Mouse (Mus musculus): ENCODE measurements at regions not wholly inside any gene's neighbourhood (a gene's known extent, or its start where the extent isn't known, plus 50 kb on each side); places are given as distances from the start of the nearest gene placed in this dataset.

DNA sequence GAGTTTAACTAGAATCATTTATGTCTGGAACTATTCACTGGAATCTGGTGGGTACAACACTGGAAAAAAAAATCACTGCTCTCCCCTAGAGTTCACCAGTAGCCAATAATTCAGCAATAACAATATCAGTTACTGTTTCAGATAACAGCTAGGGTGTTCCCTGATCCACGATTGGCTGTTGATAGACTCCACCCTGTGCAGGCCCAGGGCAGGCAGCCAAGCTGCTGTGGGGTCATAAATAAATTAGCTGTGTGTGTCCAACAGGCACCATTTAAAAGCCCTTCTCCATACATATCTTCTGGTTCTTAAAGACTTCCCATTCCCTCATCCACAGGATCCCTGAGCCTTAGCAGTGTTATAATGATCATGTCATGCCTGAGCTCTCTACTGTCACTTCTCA, 83.4 kb upstream of the Tas2r134 start:
- Histone ChIP-seq H3K79me2 (ENCODE audit: control insufficient read depth, insufficient read depth, low read length) (no peaks in the 10 kb centered on the region), H3K27ac (replicated peaks; ENCODE audit: insufficient read depth, low read depth, low read length) (no peak overlapping the region), H3K9ac (ENCODE audit: low read depth, low read length) (no peak overlapping the region), H3K36me3 (ENCODE audit: control insufficient read depth, insufficient read depth, low read length) (no peaks in the 10 kb centered on the region), H3K27me3 (ENCODE audit: control insufficient read depth, insufficient read depth, low read length) (no peaks in the 10 kb centered on the region), H3K4me1 (ENCODE audit: control insufficient read depth, insufficient read depth, low read length) (no peaks in the 10 kb centered on the region), H3K4me3 (ENCODE audit: insufficient read depth, low read depth, low read length) (no peak overlapping the region)
- DNase-seq (ENCODE audit: extremely low read depth, low read depth, low spot score) = no peak
- WGBS = 73% methylated on average over 1 of the region's 1 CpGs
- TF ChIP-seq CTCF (IDR thresholded peaks at IDR 0.05; ENCODE audit: low read depth, low read length) (no peak), POLR2A (IDR thresholded peaks at IDR 0.05; ENCODE audit: extremely low read depth, insufficient read depth, low read length) (no peak)

DNA sequence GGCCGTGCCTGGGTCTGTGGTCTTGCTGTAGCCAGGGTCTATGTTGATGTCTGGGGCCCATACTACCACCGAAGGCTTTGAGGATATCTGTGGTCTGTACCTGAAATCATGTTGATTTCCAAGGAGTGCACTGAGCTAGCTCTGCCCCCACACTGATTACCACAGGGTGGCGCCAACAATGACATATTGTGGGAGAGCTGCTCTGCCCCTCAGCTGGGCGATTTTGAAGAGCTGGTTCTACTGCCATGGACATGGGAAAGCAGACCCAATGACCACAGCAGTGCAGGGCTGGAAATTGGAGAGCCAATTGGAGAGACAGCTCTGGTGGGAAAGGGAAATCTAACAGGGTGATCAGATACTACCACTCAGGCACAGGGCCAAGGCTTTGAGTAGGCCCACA, 85.0 kb upstream of the Tas2r134 start:
- H3K9ac ChIP-seq (ENCODE audit: low read depth, low read length) = no peak overlapping the region
- H3K27ac ChIP-seq (replicated peaks; ENCODE audit: insufficient read depth, low read depth, low read length) = no peak overlapping the region
- no peaks in the 10 kb centered on the region for H3K4me1 ChIP-seq (ENCODE audit: control insufficient read depth, insufficient read depth, low read length)
- WGBS = 84% methylated on average over 4 of the region's 4 CpGs
- H3K79me2 ChIP-seq (ENCODE audit: control insufficient read depth, insufficient read depth, low read length) = no peaks in the 10 kb centered on the region
- TF ChIP-seq CTCF (IDR thresholded peaks at IDR 0.05; ENCODE audit: low read depth, low read length) (peak; percentile 38), POLR2A (IDR thresholded peaks at IDR 0.05; ENCODE audit: extremely low read depth, insufficient read depth, low read length) (no peak)
- H3K27me3 ChIP-seq (ENCODE audit: control insufficient read depth, insufficient read depth, low read length) = no peaks in the 10 kb centered on the region
- no peaks in the 10 kb centered on the region for H3K36me3 ChIP-seq (ENCODE audit: control insufficient read depth, insufficient read depth, low read length)
- H3K4me3 ChIP-seq (ENCODE audit: insufficient read depth, low read depth, low read length) = no peak overlapping the region
- DNase-seq (ENCODE audit: extremely low read depth, low read depth, low spot score) = peak; percentile 3

DNA sequence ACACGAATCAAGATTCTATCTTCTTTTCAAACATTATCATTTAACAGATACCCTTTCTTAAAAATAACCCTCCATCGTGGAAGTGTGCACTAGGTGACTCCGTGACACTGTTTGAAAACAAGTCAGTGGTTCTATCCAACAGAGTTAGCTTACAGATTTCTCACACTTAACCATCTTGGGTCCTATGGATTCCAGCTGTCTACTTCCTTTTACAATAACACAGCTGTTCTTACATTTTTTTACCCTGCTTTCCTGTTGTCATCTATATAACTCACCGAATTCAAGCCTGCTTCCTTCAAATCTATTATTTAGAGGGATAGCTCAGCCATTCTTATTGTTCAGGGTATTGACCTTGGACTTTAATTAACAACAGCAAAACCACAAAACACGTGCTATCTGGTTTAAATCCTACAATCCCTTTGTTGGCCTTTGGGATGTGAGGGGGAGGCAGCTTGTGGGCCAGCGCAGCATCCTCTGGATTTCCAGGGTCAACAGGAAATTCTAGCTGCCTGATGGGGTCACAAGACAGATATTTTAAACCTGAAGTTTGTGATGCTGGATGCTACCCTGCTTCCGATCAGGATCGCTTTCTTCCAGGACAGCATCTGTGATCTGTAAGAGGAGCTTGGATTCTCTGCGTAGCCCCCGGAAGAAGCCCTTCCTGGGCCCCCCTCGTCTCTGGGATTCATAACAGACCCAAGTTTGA, 94.4 kb upstream of the Tas2r134 start:
- Histone ChIP-seq H3K27ac (replicated peaks; ENCODE audit: insufficient read depth, low read depth, low read length) (no peak overlapping the region), H3K79me2 (ENCODE audit: control insufficient read depth, insufficient read depth, low read length) (no peaks in the 10 kb centered on the region), H3K9ac (ENCODE audit: low read depth, low read length) (no peak overlapping the region), H3K36me3 (ENCODE audit: control insufficient read depth, insufficient read depth, low read length) (no peaks in the 10 kb centered on the region), H3K4me3 (ENCODE audit: insufficient read depth, low read depth, low read length) (no peak overlapping the region), H3K4me1 (ENCODE audit: control insufficient read depth, insufficient read depth, low read length) (no peaks in the 10 kb centered on the region), H3K27me3 (ENCODE audit: control insufficient read depth, insufficient read depth, low read length) (no peaks in the 10 kb centered on the region)
- DNase-seq (ENCODE audit: extremely low read depth, low read depth, low spot score) = no peak
- 76% methylated on average over 11 of the region's 11 CpGs for WGBS
- TF ChIP-seq CTCF (IDR thresholded peaks at IDR 0.05; ENCODE audit: low read depth, low read length) = no peak
- no peak for TF ChIP-seq POLR2A (IDR thresholded peaks at IDR 0.05; ENCODE audit: extremely low read depth, insufficient read depth, low read length)

DNA sequence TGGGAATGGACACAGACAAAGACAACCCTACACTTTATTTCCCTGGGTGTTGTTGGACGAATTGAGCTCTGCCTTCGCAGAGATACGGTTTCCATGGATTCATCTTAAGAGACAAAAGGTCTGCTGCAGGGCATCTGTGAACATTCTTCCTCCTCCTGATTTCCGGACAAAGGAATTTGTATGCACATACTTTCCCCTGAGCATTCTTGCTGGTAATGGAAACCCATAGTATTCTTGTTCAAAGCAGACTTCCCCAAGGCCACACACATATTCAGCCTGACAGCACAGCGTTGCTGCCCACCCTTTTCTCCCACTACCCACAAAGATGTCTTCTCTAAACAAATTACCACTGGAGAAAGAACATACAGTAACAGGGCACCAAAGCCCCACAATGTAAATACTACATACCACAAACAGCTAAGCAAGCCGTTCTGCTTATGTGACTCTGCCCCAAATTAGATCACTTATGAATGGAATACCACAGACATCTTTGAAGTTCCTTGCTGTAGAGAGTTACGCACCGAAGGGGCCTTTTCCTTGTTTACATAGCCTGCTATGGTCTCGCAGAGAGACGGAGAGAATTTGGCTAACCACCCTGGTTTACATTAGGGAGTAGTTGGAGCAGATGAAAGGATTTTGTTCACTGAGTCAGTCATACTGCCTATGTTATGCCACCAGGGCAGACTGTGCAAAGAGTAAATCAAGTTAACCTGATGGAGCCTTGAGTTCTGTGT, 96.0 kb upstream of the Tas2r134 start:
- TF ChIP-seq CTCF (IDR thresholded peaks at IDR 0.05; ENCODE audit: low read depth, low read length) (no peak), POLR2A (IDR thresholded peaks at IDR 0.05; ENCODE audit: extremely low read depth, insufficient read depth, low read length) (no peak)
- Histone ChIP-seq H3K4me1 (ENCODE audit: control insufficient read depth, insufficient read depth, low read length) (no peaks in the 10 kb centered on the region), H3K27ac (replicated peaks; ENCODE audit: insufficient read depth, low read depth, low read length) (no peak overlapping the region), H3K27me3 (ENCODE audit: control insufficient read depth, insufficient read depth, low read length) (no peaks in the 10 kb centered on the region), H3K79me2 (ENCODE audit: control insufficient read depth, insufficient read depth, low read length) (no peaks in the 10 kb centered on the region), H3K36me3 (ENCODE audit: control insufficient read depth, insufficient read depth, low read length) (no peaks in the 10 kb centered on the region), H3K9ac (ENCODE audit: low read depth, low read length) (no peak overlapping the region), H3K4me3 (ENCODE audit: insufficient read depth, low read depth, low read length) (no peak overlapping the region)
- WGBS = 59% methylated on average over 10 of the region's 10 CpGs
- DNase-seq (ENCODE audit: extremely low read depth, low read depth, low spot score) = no peak

DNA sequence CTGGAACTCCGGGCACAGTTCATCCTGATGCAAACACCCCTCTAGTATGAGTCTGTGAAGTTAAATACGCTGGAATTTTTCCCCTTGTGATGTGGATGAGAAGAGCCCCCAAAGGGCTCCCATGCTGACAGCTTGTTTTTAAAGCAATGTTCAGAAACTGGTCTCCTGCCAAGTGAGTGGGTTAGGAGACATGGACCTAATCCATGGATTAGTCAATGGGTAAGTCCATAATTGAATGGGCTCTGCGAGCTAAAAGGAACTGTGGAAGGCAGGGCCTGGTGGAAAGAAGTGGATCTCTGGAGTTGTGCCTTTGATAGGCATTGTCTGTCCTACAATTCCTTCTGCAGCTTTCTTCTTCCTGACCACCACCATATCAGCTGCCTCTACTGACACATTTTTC, 104.5 kb upstream of the Tas2r134 start:
- whole genome bisulfite sequencing = 87% methylated on average over 3 of the region's 3 CpGs
- H3K27me3 ChIP-seq (ENCODE audit: control insufficient read depth, insufficient read depth, low read length) = no peaks in the 10 kb centered on the region
- no peaks in the 10 kb centered on the region for H3K79me2 ChIP-seq (ENCODE audit: control insufficient read depth, insufficient read depth, low read length)
- H3K27ac ChIP-seq (replicated peaks; ENCODE audit: insufficient read depth, low read depth, low read length) = no peak overlapping the region
- H3K36me3 ChIP-seq (ENCODE audit: control insufficient read depth, insufficient read depth, low read length) = no peaks in the 10 kb centered on the region
- TF ChIP-seq CTCF (IDR thresholded peaks at IDR 0.05; ENCODE audit: low read depth, low read length) (no peak), POLR2A (IDR thresholded peaks at IDR 0.05; ENCODE audit: extremely low read depth, insufficient read depth, low read length) (no peak)
- no peak overlapping the region for H3K4me3 ChIP-seq (ENCODE audit: insufficient read depth, low read depth, low read length)
- H3K9ac ChIP-seq (ENCODE audit: low read depth, low read length) = no peak overlapping the region
- DNase-seq (ENCODE audit: extremely low read depth, low read depth, low spot score) = no peak
- no peaks in the 10 kb centered on the region for H3K4me1 ChIP-seq (ENCODE audit: control insufficient read depth, insufficient read depth, low read length)

Data from liver, adult 2 months (tissue).